Mouse (Mus musculus): ENCODE results near the gene Aoc3.
"Not testable (repeated sequence)": the region's sequence is repeated elsewhere in the genome, so short reads cannot be mapped to it uniquely, and the experiment has no call there.

Aoc3 gene

GRCm38 (mm10) chr11:101328941-101329635 lies 1.3 kb upstream of the Aoc3 start:
- DNase-seq (ENCODE audit: low spot score): no peak

- not testable (repeated sequence) for DNase-seq (ENCODE audit: low spot score)
Observed at GRCm38 (mm10) chr11:101330961-101331360, 556 bp downstream of the Aoc3 start.

GRCm38 (mm10) chr11:101332537-101332936 lies 2.1 kb downstream of the Aoc3 start:
- DNase-seq (ENCODE audit: low spot score): no peak

- no peak for DNase-seq (ENCODE audit: low spot score)
Observed at GRCm38 (mm10) chr11:101334023-101334422, 3.6 kb downstream of the Aoc3 start.

GRCm38 (mm10) chr11:101334516-101334915 lies 4.1 kb downstream of the Aoc3 start:
- no peak for DNase-seq (ENCODE audit: low spot score)

GRCm38 (mm10) chr11:101335685-101336084 lies 5.3 kb downstream of the Aoc3 start:
- DNase-seq (ENCODE audit: low spot score): no peak

- DNase-seq (ENCODE audit: low spot score): no peak
Observed at GRCm38 (mm10) chr11:101338123-101338760, 7.8 kb downstream of the Aoc3 start.

GRCm38 (mm10) chr11:101347083-101347775 lies 16.8 kb downstream of the Aoc3 start:
- no peak for DNase-seq (ENCODE audit: low spot score)

GRCm38 (mm10) chr11:101348774-101349173 lies 18.4 kb downstream of the Aoc3 start:
- no peak for DNase-seq (ENCODE audit: low spot score)

- no peak for DNase-seq (ENCODE audit: low spot score)
Observed at GRCm38 (mm10) chr11:101349216-101349615, 18.8 kb downstream of the Aoc3 start.

- DNase-seq (ENCODE audit: low spot score): no peak
Observed at GRCm38 (mm10) chr11:101351100-101351720, 20.8 kb downstream of the Aoc3 start.

GRCm38 (mm10) chr11:101351721-101352111 lies 21.3 kb downstream of the Aoc3 start:
- DNase-seq (ENCODE audit: low spot score): no peak

- no peak for DNase-seq (ENCODE audit: low spot score)
Observed at GRCm38 (mm10) chr11:101353436-101353835, 23.0 kb downstream of the Aoc3 start.

GRCm38 (mm10) chr11:101354438-101355010 lies 24.1 kb downstream of the Aoc3 start:
- DNase-seq (ENCODE audit: low spot score): no peak

- DNase-seq (ENCODE audit: low spot score): no peak
Observed at GRCm38 (mm10) chr11:101355916-101356315, 25.5 kb downstream of the Aoc3 start.

- DNase-seq (ENCODE audit: low spot score): no peak
Observed at GRCm38 (mm10) chr11:101357505-101358182, 27.2 kb downstream of the Aoc3 start.

- DNase-seq (ENCODE audit: low spot score): no peak
Observed at GRCm38 (mm10) chr11:101359776-101360175, 29.4 kb downstream of the Aoc3 start.

- DNase-seq (ENCODE audit: low spot score): no peak
Observed at GRCm38 (mm10) chr11:101360651-101361113, 30.3 kb downstream of the Aoc3 start.

GRCm38 (mm10) chr11:101364531-101364931 lies 34.1 kb downstream of the Aoc3 start:
- no peak for DNase-seq (ENCODE audit: low spot score)

- no peak for DNase-seq (ENCODE audit: low spot score)
Observed at GRCm38 (mm10) chr11:101367326-101367935, 37.0 kb downstream of the Aoc3 start, which contains the start of gene G6pc. Gene G6pc (plus strand): TSS chr11:101367561.

GRCm38 (mm10) chr11:101370141-101370540 lies 39.7 kb downstream of the Aoc3 start:
- no peak for DNase-seq (ENCODE audit: low spot score)
